Mouse (Mus musculus) heart, postnatal 36 days (tissue): ENCODE results near the gene Cd209e. TPM values are rescaled to one million over a fixed set of nuclear protein-coding genes. Genes with fewer than 3 reads are reported as not detected.
A peak's percentile ranks its signal among the peaks of the same experiment; 100 is the strongest.
"Not testable (repeated sequence)": the region's sequence is repeated elsewhere in the genome, so short reads cannot be mapped to it uniquely, and the experiment has no call there.

ENCODE experiments used
- DNase-seq, 2 experiments: peaks; one replicate each; pipeline ENCODE4 v3.0.0; 2021 to 2022
- intact Hi-C: fragments of 180-260 bp; cut with DNase I; formaldehyde crosslinking; loops from one replicate; pipeline ENCODE4 v1.15.1; 2025
- total RNA-seq, 2 experiments: library from RNA; stranded (reverse); gene quantifications; 2 replicates each; pipeline ENCODE4 v1.2.3; 2021

The Cd209e gene
- not detected for total RNA-seq

- intact Hi-C loops, result no loop called here
- DNase-seq, result no peak
Measured at GRCm38 (mm10) chr8:3854209-3854608, at the start of gene Cd209e. TSS of gene Cd209e (minus strand) at chr8:3854309.

- DNase-seq, result no peak
- intact Hi-C loops, result no loop called here
Measured at GRCm38 (mm10) chr8:3878455-3878854, 24.3 kb upstream of the Cd209e start, which contains the start of gene Cd209d. TSS of gene Cd209d (minus strand) at chr8:3878555.

GRCm38 (mm10) chr8:3876121-3876520 is 22.0 kb upstream of the Cd209e start:
- no peak for DNase-seq
- intact Hi-C loops, result no loop called here

GRCm38 (mm10) chr8:3862736-3863135 is 8.6 kb upstream of the Cd209e start:
- intact Hi-C loops, DNase-seq: not testable (repeated sequence)

GRCm38 (mm10) chr8:3803091-3803490 is 51.0 kb downstream of the Cd209e start:
- intact Hi-C loops, result no loop called here
- peak; percentile 5 to 29 for DNase-seq

Other genes starting within 250 kb of the Cd209e start
- 10 to 100 TPM; 17.1 to 17.5 TPM for gene Xab2, start 233.0 kb downstream of the Cd209e start, total RNA-seq
- gene Pet100, start 232.8 kb downstream of the Cd209e start, total RNA-seq, result 10 to 100 TPM; 77.5 to 81.7 TPM
- not detected for gene Pcp2, start 228.8 kb downstream of the Cd209e start, total RNA-seq
- 1 to 10 TPM; 4.4 to 6.4 TPM for gene Stxbp2, start 223.4 kb downstream of the Cd209e start, total RNA-seq
- 1 to 10 TPM in 1 of 2 experiments, under 1 TPM in 1; 0.84 to 1.6 TPM for gene Retn, start 198.5 kb downstream of the Cd209e start, total RNA-seq
- under 1 TPM; 0.39 to 0.46 TPM for gene Mcemp1, start 188.6 kb downstream of the Cd209e start, total RNA-seq
- 1 to 10 TPM in 1 of 2 experiments, not detected in 1; 2.5 TPM for gene Fcor, start 181.9 kb downstream of the Cd209e start, total RNA-seq
- gene Trappc5, start 178.0 kb downstream of the Cd209e start, total RNA-seq, result 10 to 100 TPM; 17.2 to 21.0 TPM
- under 1 TPM; 0.33 to 0.72 TPM for gene Fcer2a, start 160.1 kb downstream of the Cd209e start, total RNA-seq
- gene Clec4g, start 133.7 kb downstream of the Cd209e start, total RNA-seq, result under 1 TPM; 0.64 to 0.84 TPM
- gene Cd209a, start 105.3 kb downstream of the Cd209e start, total RNA-seq, result under 1 TPM in 1 of 2 experiments, not detected in 1; 0.53 TPM
- not detected for gene Cd209d, start 24.2 kb upstream of the Cd209e start, total RNA-seq
- under 1 TPM; 0.24 to 0.50 TPM for gene Cd209b, start 72.5 kb upstream of the Cd209e start, total RNA-seq
- gene Cd209c, start 100.4 kb upstream of the Cd209e start, total RNA-seq, result under 1 TPM in 1 of 2 experiments, not detected in 1; 0.41 TPM